Mouse (Mus musculus) embryonic fibroblast, embryonic 13.5 days (primary cell): ENCODE results near the gene Mmd. TPM values are rescaled to one million over a fixed set of nuclear protein-coding genes. Genes with fewer than 3 reads are reported as not detected.

ENCODE experiments used
- H3K27ac ChIP-seq: 2 replicates; pipeline ENCODE4 v1.5.1; 2012; ENCODE audit warnings: low read length, control low read depth, inconsistent platforms; ENCODE audit not compliant: insufficient read depth
- H3K4me1 ChIP-seq: 2 replicates; pipeline ENCODE4 v1.6.1; 2011; ENCODE audit warnings: low read length; ENCODE audit not compliant: control insufficient read depth, insufficient read depth
- H3K4me3 ChIP-seq: 2 replicates; pipeline ENCODE4 v1.5.1; 2011; ENCODE audit warnings: mild to moderate bottlenecking, control low read depth, low read length; ENCODE audit not compliant: insufficient read depth
- CTCF ChIP-seq: IDR thresholded peaks from 2 replicates; pipeline ENCODE4 v1.5.1; 2011; ENCODE audit warnings: mild to moderate bottlenecking, control low read depth, low read length, moderate library complexity, borderline replicate concordance; ENCODE audit not compliant: insufficient read depth
- POLR2A ChIP-seq: IDR thresholded peaks from 2 replicates; pipeline ENCODE4 v1.6.1; 2011; ENCODE audit warnings: low read depth, mild to moderate bottlenecking, control low read depth, low read length, moderate library complexity
- polyA plus RNA-seq: library from polyadenylated mRNA; stranded (reverse); fragments of >200 nt; gene quantifications from 2 replicates; pipeline ENCODE4 v1.2.4, GENCODE M21; 2011; ENCODE audit warnings: low read depth; ENCODE audit not compliant: missing spikeins, insufficient read length

The Mmd gene
- polyA plus RNA-seq, 1 experiment, result 43.4 TPM

GRCm38 (mm10) chr11:90231631-90232030, 17.6 kb upstream of the Mmd start:
- Histone ChIP-seq H3K4me1 (peaks cover 13% of the 10 kb centered on the region), H3K4me3 (no peak overlapping the region), H3K27ac (no peak overlapping the region)
- TF ChIP-seq CTCF, result no peak
- no peak for TF ChIP-seq POLR2A

DNA sequence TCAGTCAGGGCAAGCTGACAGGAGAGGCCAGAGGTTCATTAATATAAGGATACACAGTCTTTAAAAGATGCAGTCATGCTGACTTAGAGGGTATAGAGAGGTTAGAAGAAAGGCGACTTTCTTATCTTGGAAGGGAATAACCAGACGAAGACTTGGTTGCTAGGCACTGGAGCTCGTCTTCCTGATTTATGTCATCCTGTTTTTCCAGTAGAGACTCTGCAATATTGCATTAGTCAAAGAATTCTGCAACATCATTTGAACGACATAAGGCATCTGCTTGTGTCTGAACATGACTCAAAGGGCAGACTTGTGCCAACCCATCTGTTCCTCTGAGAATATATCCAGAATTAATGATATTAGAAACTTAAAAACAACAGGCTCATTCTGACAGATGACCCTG, 16.6 kb upstream of the Mmd start:
- Histone ChIP-seq H3K27ac (no peak overlapping the region), H3K4me3 (no peak overlapping the region), H3K4me1 (peaks cover 13% of the 10 kb centered on the region)
- TF ChIP-seq CTCF (no peak), POLR2A (no peak)

GRCm38 (mm10) chr11:90235221-90235620, 14.0 kb upstream of the Mmd start:
- peaks cover 5% of the 10 kb centered on the region; the same call in 1 of the 2 replicates for H3K4me1 ChIP-seq
- H3K4me3 ChIP-seq, result no peak overlapping the region
- H3K27ac ChIP-seq, result no peak overlapping the region
- no peak for TF ChIP-seq CTCF

- H3K27ac ChIP-seq, result no peak overlapping the region
- TF ChIP-seq CTCF, result no peak
- TF ChIP-seq POLR2A, result no peak
- peaks cover 1% of the 10 kb centered on the region; the same call in 1 of the 2 replicates for H3K4me1 ChIP-seq
- no peak overlapping the region for H3K4me3 ChIP-seq
Observed at GRCm38 (mm10) chr11:90237616-90238015, 11.6 kb upstream of the Mmd start.

GRCm38 (mm10) chr11:90238657-90239056, 10.6 kb upstream of the Mmd start:
- no peak overlapping the region for H3K4me3 ChIP-seq
- TF ChIP-seq POLR2A, result no peak
- no peak for TF ChIP-seq CTCF
- H3K27ac ChIP-seq, result no peak overlapping the region
- H3K4me1 ChIP-seq, result no peaks in the 10 kb centered on the region

DNA sequence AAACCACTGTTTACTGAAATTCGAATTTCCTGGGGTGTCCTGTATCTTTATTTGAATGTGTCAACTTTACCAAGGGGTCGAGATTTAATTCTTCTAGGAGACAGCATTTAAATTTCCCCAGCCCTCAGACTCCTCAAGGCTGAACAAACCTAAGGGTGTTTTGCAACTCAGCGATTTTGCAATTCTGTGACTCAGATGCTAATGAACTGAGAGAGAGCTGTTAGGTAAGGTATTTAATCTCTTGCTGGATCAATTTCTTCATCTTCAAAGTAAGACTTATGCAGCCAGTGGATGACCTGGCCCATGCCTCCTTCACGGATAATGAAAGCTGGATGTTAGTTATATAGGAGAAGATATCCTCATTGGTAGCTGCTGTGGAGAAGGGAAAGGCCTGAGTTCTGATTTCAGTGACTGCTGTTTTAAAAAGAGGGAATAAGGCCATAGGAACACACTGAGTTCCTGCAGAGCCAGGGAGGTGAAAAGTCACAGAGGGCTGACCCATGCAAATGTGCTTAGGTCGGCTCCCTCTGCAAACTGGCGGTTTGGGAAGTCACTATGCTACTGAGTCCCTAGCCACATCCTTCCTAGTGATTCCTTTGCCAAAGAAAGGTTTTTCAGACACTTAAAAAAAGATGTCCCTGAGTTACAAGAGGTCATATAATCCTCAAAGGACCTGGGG, 8.5 kb upstream of the Mmd start:
- Histone ChIP-seq H3K27ac (no peak overlapping the region), H3K4me1 (no peaks in the 10 kb centered on the region)
- no peak for TF ChIP-seq POLR2A
- no peak for TF ChIP-seq CTCF

GRCm38 (mm10) chr11:90241874-90242273, 7.4 kb upstream of the Mmd start:
- H3K4me3 ChIP-seq, result no peak overlapping the region
- no peak for TF ChIP-seq CTCF
- TF ChIP-seq POLR2A, result no peak
- no peak overlapping the region for H3K27ac ChIP-seq
- no peaks in the 10 kb centered on the region for H3K4me1 ChIP-seq

More for the DNA sequence above, 8.5 kb upstream of the Mmd start:
- no peak overlapping the region for H3K4me3 ChIP-seq

DNA sequence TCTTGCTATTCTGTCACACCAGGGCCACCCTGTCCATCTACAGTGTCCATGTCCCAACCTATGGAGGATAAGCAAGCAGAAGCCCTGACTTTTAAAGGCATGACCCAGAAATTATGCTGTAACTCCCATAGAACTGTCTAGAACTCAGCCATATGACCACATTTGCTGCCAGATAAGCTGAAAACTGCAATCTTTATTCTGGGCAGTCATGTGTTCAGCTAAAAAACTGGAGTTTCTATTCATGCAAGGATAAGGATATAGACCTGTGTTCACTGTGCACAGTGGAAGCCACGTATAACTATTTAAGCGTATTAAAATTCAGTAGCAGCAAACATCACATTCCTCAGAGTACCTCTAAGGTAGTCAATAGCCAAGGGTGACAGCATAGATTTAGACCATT, 6.0 kb upstream of the Mmd start:
- H3K27ac ChIP-seq, result no peak overlapping the region
- no peak overlapping the region for H3K4me3 ChIP-seq
- no peaks in the 10 kb centered on the region for H3K4me1 ChIP-seq
- TF ChIP-seq CTCF (no peak), POLR2A (no peak)

DNA sequence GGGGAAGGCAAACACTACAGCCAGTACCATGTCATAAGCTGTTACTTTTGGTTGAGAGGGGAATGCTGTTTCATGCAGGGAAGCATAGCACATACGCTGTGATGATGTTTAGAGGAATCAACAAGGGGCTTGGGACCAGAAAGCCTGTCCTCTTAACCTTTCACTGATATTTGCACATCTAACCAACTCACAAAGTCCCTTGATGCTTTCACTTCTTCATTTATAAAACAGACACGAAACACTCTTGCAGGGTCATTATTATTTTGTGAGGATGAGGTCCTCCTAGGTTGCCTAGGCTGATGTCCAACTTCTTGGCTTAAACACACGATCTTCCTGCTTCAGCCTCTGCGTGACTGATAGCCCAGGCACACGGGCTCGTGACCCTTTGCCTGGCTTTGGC, 3.6 kb upstream of the Mmd start:
- H3K27ac ChIP-seq, result no peak overlapping the region
- no peak overlapping the region for H3K4me3 ChIP-seq
- H3K4me1 ChIP-seq, result 0 out of 2 replicates have a peak, but pooled peaks cover 3% of the 10 kb centered on the region
- TF ChIP-seq CTCF (no peak), POLR2A (no peak)

GRCm38 (mm10) chr11:90246676-90247075, 2.6 kb upstream of the Mmd start:
- TF ChIP-seq POLR2A, result no peak
- no peak overlapping the region for H3K27ac ChIP-seq
- 0 out of 2 replicates have a peak, but pooled peaks cover 5% of the 10 kb centered on the region for H3K4me1 ChIP-seq
- no peak overlapping the region for H3K4me3 ChIP-seq

DNA sequence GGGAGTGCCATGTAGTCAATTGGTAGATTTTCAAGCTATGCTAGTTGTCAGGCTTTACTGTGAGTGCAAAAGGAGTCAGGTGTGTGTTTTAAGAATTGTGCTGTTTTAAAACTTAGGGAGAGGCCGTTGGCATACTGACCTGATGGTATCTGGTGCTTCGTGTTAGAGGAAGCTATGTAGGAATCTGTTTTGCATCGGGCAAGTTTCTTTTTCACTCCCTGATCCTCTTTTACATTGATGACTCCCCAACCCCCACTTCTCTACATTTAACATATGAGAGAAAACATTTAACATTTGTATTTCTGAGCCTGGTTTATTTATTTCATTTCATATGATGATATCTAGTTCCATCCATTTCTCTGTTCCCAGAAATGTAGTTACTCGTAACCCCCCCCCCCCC, 1.5 kb upstream of the Mmd start:
- Histone ChIP-seq H3K27ac (no peak overlapping the region), H3K4me1 (0 out of 2 replicates have a peak, but pooled peaks cover 7% of the 10 kb centered on the region), H3K4me3 (no peak overlapping the region)
- TF ChIP-seq POLR2A (no peak), CTCF (no peak)
